Mouse (Mus musculus) ES-Bruce4 (cell line): ENCODE data around the gene Ugcg. TPM values are rescaled to one million over a fixed set of nuclear protein-coding genes. Genes with fewer than 3 reads are reported as not detected.

Experiments
- H3K27ac ChIP-seq: 2 replicates; pipeline ENCODE4 v1.5.1; 2012; ENCODE audit warnings: low read length, inconsistent platforms; ENCODE audit not compliant: insufficient read depth
- H3K27me3 ChIP-seq: 2 replicates; pipeline ENCODE4 v1.6.1; 2012; ENCODE audit warnings: mild to moderate bottlenecking, low read length, inconsistent platforms; ENCODE audit not compliant: control insufficient read depth, poor library complexity, insufficient read depth, severe bottlenecking
- H3K36me3 ChIP-seq: 2 replicates; pipeline ENCODE4 v1.6.1; 2012; ENCODE audit warnings: inconsistent platforms, mild to moderate bottlenecking, low read length, moderate library complexity; ENCODE audit not compliant: control insufficient read depth, poor library complexity, insufficient read depth, severe bottlenecking
- H3K4me1 ChIP-seq: one replicate; pipeline ENCODE4 v1.8.1; 2011; ENCODE audit warnings: low read length; ENCODE audit not compliant: control insufficient read depth, insufficient read depth
- H3K4me3 ChIP-seq: 2 replicates; pipeline ENCODE4 v1.5.1; 2011; ENCODE audit warnings: low read depth, mild to moderate bottlenecking, low read length
- H3K9ac ChIP-seq: 2 replicates; pipeline ENCODE4 v1.6.1; 2012; ENCODE audit warnings: low read depth, mild to moderate bottlenecking, inconsistent platforms; ENCODE audit not compliant: poor library complexity, severe bottlenecking
- H3K9me3 ChIP-seq: replicated peaks from 2 replicates; pipeline ENCODE4 v1.6.1; 2012; ENCODE audit warnings: mild to moderate bottlenecking, low read length, inconsistent platforms; ENCODE audit not compliant: control insufficient read depth, poor library complexity, insufficient read depth, severe bottlenecking
- CTCF ChIP-seq: IDR thresholded peaks from one replicate; pipeline ENCODE4 v1.8.1; 2011; ENCODE audit warnings: low read depth, low read length
- EP300 ChIP-seq: IDR thresholded peaks from 2 replicates; pipeline ENCODE4 v1.6.1; 2011; ENCODE audit warnings: low read depth, low read length; ENCODE audit not compliant: insufficient read depth
- POLR2A ChIP-seq: IDR thresholded peaks from one replicate; pipeline ENCODE4 v1.8.1; 2011; ENCODE audit warnings: low read length; ENCODE audit not compliant: insufficient read depth
- polyA plus RNA-seq: library from polyadenylated mRNA; stranded (reverse); fragments of >200 nt; gene quantifications from 2 replicates; pipeline ENCODE4 v1.2.4, GENCODE M21; 2011; ENCODE audit warnings: low read depth; ENCODE audit not compliant: missing spikeins, insufficient read depth, insufficient read length

The Ugcg gene
- polyA plus RNA-seq, 1 experiment = 60.0 TPM

DNA sequence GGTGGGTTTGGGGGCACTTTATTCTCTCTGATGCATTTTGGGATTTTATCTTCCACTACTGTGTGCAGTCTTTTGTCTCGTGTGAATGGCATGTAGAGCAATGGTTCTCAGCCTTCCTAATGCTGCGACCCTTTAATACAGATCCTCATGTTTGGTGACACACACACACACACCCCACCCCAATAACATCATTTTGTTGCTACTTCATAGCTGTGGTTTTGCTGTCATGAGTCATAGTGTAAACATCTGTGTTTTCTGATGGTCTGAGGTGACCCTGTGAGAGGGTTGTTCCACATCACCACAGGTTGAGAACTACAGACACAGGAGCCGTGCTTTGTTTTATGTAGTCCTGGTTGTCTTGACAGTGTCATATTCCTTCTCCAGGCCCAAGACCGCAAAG lies 15.6 kb downstream of the Ugcg start:
- no peak overlapping the region for H3K9ac ChIP-seq
- no peak overlapping the region for H3K27ac ChIP-seq
- no peaks in the 10 kb centered on the region for H3K9me3 ChIP-seq
- no peak overlapping the region for H3K4me3 ChIP-seq
- H3K36me3 ChIP-seq = peaks cover 11% of the 10 kb centered on the region
- TF ChIP-seq CTCF (no peak), EP300 (no peak), POLR2A (no peak)
- H3K4me1 ChIP-seq = peaks cover 1% of the 10 kb centered on the region
- H3K27me3 ChIP-seq = no peaks in the 10 kb centered on the region

DNA sequence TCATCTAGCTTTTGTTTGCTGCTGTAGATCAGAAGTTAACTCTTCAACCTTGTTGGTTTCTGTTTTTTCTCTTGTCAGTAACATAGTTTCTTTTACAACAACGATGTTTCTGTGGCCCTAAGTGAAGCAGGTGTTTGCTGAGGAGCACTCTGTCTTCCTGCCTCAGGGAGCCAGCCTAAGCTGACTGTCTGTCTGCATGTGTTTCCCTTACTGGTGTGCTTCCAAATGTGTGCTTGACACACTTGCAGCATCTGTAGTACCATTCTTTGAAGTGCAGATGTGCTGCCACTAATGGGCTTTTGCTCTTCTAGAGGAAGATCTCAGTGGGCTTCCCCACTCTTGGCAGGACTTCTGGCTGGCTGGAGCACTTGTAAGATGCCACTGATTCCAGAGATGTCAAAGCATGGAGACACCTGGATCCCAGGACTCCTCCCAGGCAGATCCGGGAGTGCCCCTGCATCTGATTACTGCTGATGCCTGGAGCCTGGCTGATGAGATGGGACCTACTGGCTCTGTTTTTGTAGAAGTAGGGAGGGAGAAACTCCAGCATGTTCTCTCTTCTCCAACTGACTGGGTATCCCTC lies 16.8 kb downstream of the Ugcg start:
- peaks cover 11% of the 10 kb centered on the region for H3K36me3 ChIP-seq
- TF ChIP-seq EP300 = no peak
- TF ChIP-seq POLR2A = no peak
- H3K4me1 ChIP-seq = peaks cover 1% of the 10 kb centered on the region
- no peaks in the 10 kb centered on the region for H3K9me3 ChIP-seq
- H3K4me3 ChIP-seq = no peak overlapping the region
- H3K27me3 ChIP-seq = no peaks in the 10 kb centered on the region
- no peak overlapping the region for H3K27ac ChIP-seq
- H3K9ac ChIP-seq = no peak overlapping the region

DNA sequence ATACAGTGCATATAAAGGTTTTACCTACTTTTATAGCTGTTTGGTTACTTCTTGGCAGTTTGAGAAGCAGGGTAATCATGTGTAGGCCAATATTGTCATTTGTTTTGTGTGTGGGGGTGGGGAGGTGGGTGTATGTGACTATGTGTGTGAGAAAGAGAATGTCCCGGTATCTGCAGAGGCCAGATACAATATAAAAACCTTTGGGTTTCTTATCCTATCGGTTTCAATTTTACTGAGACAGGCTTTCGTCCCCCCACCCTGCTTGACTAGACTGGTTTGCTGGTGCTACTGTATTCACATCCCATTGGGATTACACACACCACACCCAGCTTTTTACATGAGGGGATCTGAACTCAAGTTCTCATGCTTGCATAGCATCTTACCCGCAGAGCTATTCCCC lies 17.5 kb downstream of the Ugcg start:
- Histone ChIP-seq H3K9me3 (no peaks in the 10 kb centered on the region), H3K27ac (no peak overlapping the region), H3K9ac (no peak overlapping the region), H3K27me3 (no peaks in the 10 kb centered on the region), H3K4me1 (peaks cover 1% of the 10 kb centered on the region), H3K36me3 (peaks cover 11% of the 10 kb centered on the region), H3K4me3 (no peak overlapping the region)
- no peak for TF ChIP-seq EP300
- no peak for TF ChIP-seq POLR2A
- TF ChIP-seq CTCF = no peak

DNA sequence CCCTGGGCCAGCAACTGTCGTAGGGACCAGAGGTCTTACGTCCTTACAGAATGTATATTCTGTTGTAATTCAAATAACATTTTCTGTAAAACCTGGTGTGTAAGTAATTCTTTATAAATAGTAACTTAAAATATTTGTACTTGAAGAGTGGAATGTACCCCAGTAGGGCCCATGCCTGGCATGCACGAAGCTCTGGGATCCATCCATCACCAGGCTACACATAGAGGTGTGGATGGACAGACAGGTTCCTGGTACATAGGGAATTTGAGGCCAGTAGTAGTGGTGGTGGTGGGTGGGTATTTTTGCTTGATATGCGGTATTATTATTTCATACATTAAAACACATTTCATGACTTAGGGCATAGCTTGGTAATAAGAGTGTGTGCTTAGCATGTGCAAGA lies 19.6 kb downstream of the Ugcg start:
- no peak for TF ChIP-seq CTCF
- no peak for TF ChIP-seq POLR2A
- no peak for TF ChIP-seq EP300

DNA sequence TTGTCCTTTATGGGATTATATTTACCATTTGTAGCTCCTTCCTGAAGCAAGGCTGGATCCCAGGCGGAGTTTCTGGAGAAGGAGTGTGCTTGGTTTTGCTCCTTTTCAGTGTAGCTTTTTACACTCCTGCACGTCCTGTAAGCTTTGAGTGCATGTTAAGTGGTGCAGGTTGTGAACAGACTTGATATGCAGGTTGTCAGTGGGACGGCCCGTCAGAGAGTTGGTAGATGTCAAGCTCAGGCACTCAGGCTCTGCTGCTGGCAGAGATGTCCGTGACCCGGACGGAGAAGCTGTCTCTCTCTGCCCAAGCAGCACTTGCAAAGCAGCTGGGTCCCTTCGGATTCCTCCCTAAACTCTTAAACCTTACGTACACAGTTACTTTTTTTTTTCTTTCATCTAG lies 22.1 kb downstream of the Ugcg start:
- Histone ChIP-seq H3K36me3 (peaks cover 14% of the 10 kb centered on the region), H3K4me1 (peaks cover 6% of the 10 kb centered on the region), H3K27me3 (no peaks in the 10 kb centered on the region), H3K9ac (no peak overlapping the region), H3K4me3 (no peak overlapping the region), H3K9me3 (no peaks in the 10 kb centered on the region), H3K27ac (no peak overlapping the region)
- no peak for TF ChIP-seq CTCF
- TF ChIP-seq EP300 = no peak
- no peak for TF ChIP-seq POLR2A

More for the DNA sequence above, 19.6 kb downstream of the Ugcg start:
- Histone ChIP-seq H3K27me3 (no peaks in the 10 kb centered on the region), H3K9ac (no peak overlapping the region), H3K27ac (no peak overlapping the region), H3K4me1 (peaks cover 1% of the 10 kb centered on the region), H3K4me3 (no peak overlapping the region), H3K9me3 (no peaks in the 10 kb centered on the region), H3K36me3 (peaks cover 11% of the 10 kb centered on the region)

DNA sequence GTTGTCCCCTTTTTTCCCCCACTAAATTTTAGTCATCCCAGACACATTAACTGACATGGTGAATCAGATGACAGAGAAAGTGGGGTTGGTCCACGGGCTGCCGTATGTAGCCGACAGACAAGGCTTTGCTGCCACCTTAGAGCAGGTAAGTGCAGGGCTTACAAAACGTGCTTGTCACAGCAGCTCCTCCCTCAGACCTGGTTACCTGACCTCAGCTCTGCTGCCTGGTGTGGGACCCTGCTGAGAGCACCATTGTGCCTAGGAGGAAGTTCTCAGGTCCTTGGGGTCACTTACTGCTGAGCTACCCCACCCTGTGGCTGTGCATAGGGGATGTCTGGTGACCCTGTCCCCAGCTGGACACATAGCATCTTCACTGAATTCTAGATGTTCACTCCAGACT lies 24.8 kb downstream of the Ugcg start:
- H3K27ac ChIP-seq = no peak overlapping the region
- no peak overlapping the region for H3K4me3 ChIP-seq
- H3K9me3 ChIP-seq = no peaks in the 10 kb centered on the region
- H3K4me1 ChIP-seq = peaks cover 5% of the 10 kb centered on the region
- peaks cover 8% of the 10 kb centered on the region for H3K36me3 ChIP-seq
- TF ChIP-seq EP300 (peak; percentile 63; the same call in 1 of the 2 replicates), CTCF (no peak)
- no peaks in the 10 kb centered on the region for H3K27me3 ChIP-seq
- H3K9ac ChIP-seq = no peak overlapping the region
